Mouse (Mus musculus): Measurements from ENCODE around the gene Pet100.

DNA sequence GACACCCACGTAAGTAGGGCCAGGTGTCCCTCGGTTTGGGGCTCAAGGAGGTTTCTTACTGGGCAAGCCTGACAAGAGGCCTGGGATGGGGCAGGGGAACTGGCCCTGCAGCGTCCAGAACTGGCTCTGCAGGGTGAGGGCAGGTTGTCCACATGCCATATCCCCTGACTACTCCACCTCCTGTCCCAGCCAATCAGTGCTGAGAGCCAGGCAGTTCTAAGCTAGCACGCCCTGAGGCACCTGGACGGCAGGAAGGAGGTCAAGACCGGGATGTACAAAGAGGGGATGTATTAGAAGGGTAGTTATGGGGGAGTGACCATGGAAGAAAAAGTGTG lies 11.6 kb upstream of the Pet100 start:
- TF ChIP-seq GATA1 (IDR thresholded peaks at IDR 0.05; ENCODE audit: low read length) (no peak), TAL1 (IDR thresholded peaks at IDR 0.05; ENCODE audit: low read length) (no peak)
